Mouse (Mus musculus) gastrocnemius, postnatal 14 days (tissue): Measurements from ENCODE around the gene Asb17. TPM values are rescaled to one million over a fixed set of nuclear protein-coding genes. Genes with fewer than 3 reads are reported as not detected.
"Not testable (repeated sequence)": the region's sequence is repeated elsewhere in the genome, so short reads cannot be mapped to it uniquely, and the experiment has no call there.

ENCODE experiments used
- DNase-seq: peaks from one replicate; pipeline ENCODE4 v3.0.0; 2021; ENCODE audit warnings: mixed read lengths
- intact Hi-C: fragments of 180-260 bp; cut with DNase I; formaldehyde crosslinking; loops from one replicate; pipeline ENCODE4 v1.15.1; 2025; ENCODE audit warnings: low total_unique reads
- long read RNA-seq, 2 experiments: library from polyadenylated mRNA; stranded (forward); transcript quantifications; one replicate each; pipeline ENCODE4 v2.0.0; 2021
- total RNA-seq, 2 experiments: library from RNA; stranded (reverse); gene quantifications; 2 replicates each; pipeline ENCODE4 v1.2.3; 2021

The Asb17 gene
- total RNA-seq, result not detected
- long read RNA-seq, experiment 1, result 0 reads
- long read RNA-seq, experiment 2, result 0 reads

GRCm38 (mm10) chr3:153844030-153844429 lies at the start of gene Asb17:
Asb17 (plus strand) TSS chr3:153844209.
- no peak for DNase-seq
- intact Hi-C loops, result no loop called here

- intact Hi-C loops, result no loop called here
- DNase-seq, result no peak
Observed at GRCm38 (mm10) chr3:153797574-153797973, 46.4 kb upstream of the Asb17 start.

GRCm38 (mm10) chr3:153799603-153800002 lies 44.4 kb upstream of the Asb17 start:
- no peak for DNase-seq
- intact Hi-C loops, result no loop called here

- intact Hi-C loops, result no loop called here
- no peak for DNase-seq
Observed at GRCm38 (mm10) chr3:153800690-153801089, 43.3 kb upstream of the Asb17 start.

GRCm38 (mm10) chr3:153801541-153801940 lies 42.5 kb upstream of the Asb17 start:
- DNase-seq, result no peak
- intact Hi-C loops, result no loop called here

- no peak for DNase-seq
- intact Hi-C loops, result no loop called here
Observed at GRCm38 (mm10) chr3:153802640-153803039, 41.4 kb upstream of the Asb17 start.

- DNase-seq, result no peak
- intact Hi-C loops, result no loop called here
Observed at GRCm38 (mm10) chr3:153804032-153804431, 40.0 kb upstream of the Asb17 start.

- intact Hi-C loops, result loop anchor here (5.0 kb wide), 1 partner anchor 149 kb away; no protein-coding TSS in a partner anchor
- DNase-seq, result peak; percentile 85
Observed at GRCm38 (mm10) chr3:153806077-153806772, 37.8 kb upstream of the Asb17 start.

GRCm38 (mm10) chr3:153806773-153807443 lies 37.1 kb upstream of the Asb17 start:
- intact Hi-C loops, result loop anchor here (5.0 kb wide), 1 partner anchor 150 kb away; no protein-coding TSS in a partner anchor
- DNase-seq, result no peak

- intact Hi-C loops, result loop anchor here (5.0 kb wide), 1 partner anchor 150 kb away; no protein-coding TSS in a partner anchor
Observed at GRCm38 (mm10) chr3:153807444-153808149, 36.4 kb upstream of the Asb17 start.

GRCm38 (mm10) chr3:153808406-153808805 lies 35.6 kb upstream of the Asb17 start:
- no peak for DNase-seq
- intact Hi-C loops, result loop anchor here (5.0 kb wide), 1 partner anchor 151 kb away; no protein-coding TSS in a partner anchor

More at GRCm38 (mm10) chr3:153807444-153808149, 36.4 kb upstream of the Asb17 start:
- DNase-seq, result no peak

GRCm38 (mm10) chr3:153814026-153814425 lies 30.0 kb upstream of the Asb17 start:
- intact Hi-C loops, result no loop called here
- DNase-seq, result no peak

GRCm38 (mm10) chr3:153817376-153817890 lies 26.6 kb upstream of the Asb17 start:
- intact Hi-C loops, result no loop called here
- DNase-seq, result no peak

- DNase-seq, result no peak
- intact Hi-C loops, result no loop called here
Observed at GRCm38 (mm10) chr3:153818723-153819122, 25.3 kb upstream of the Asb17 start.

GRCm38 (mm10) chr3:153819438-153819837 lies 24.6 kb upstream of the Asb17 start:
- no peak for DNase-seq
- intact Hi-C loops, result no loop called here

GRCm38 (mm10) chr3:153823671-153824515 lies 20.1 kb upstream of the Asb17 start:
- no peak for DNase-seq
- intact Hi-C loops, result no loop called here

- DNase-seq, result no peak
- intact Hi-C loops, result no loop called here
Observed at GRCm38 (mm10) chr3:153825197-153825596, 18.8 kb upstream of the Asb17 start.

- DNase-seq, result no peak
- intact Hi-C loops, result no loop called here
Observed at GRCm38 (mm10) chr3:153826616-153827015, 17.4 kb upstream of the Asb17 start.

- not testable (repeated sequence) for DNase-seq
Observed at GRCm38 (mm10) chr3:153829788-153830187, 14.2 kb upstream of the Asb17 start.

More at GRCm38 (mm10) chr3:153829788-153830187, 14.2 kb upstream of the Asb17 start:
- intact Hi-C loops, result not testable (repeated sequence)
